Mouse (Mus musculus) kidney, adult 9 months (tissue): ENCODE measurements around the gene Tor4a.

ENCODE experiments used
- DNase-seq: peaks from one replicate; pipeline ENCODE4 v3.0.0; 2022

Tor4a gene

GRCm38 (mm10) chr2:25196172-25196954 lies at the start of gene Tor4a:
Gene Tor4a, minus strand, starts transcription at chr2:25196886.
- DNase-seq = peak; percentile 92

DNA sequence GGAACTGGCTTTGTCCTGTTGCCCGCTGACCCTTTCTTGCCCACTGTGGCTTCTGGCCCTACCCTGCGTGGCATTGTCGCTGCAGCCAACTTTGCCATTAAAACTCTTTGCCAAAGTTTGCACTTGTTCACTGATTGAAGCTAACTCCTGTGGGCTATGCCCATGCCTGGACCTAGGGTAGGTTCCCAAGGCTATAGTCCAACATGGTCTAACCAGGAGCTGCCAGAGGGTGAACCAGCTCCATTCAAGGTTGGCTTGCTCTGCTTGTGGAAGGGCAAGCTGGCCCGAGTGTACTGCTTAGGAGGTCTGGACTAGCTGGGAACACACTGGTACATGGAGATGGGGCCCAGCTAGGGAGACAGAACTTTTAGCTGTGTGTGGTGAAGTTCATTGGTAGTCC lies 47.5 kb upstream of the Tor4a start:
- DNase-seq = peak; percentile 52

- DNase-seq = no peak
These were observed 46.7 kb upstream of the Tor4a start for GRCm38 (mm10) chr2:25243342-25243741.

GRCm38 (mm10) chr2:25242101-25242506 lies 45.4 kb upstream of the Tor4a start, which contains the start of the genes Rnf208 and Cysrt1:
Gene Rnf208, plus strand, starts transcription at chr2:25242255.
Gene Cysrt1, minus strand, starts transcription at chr2:25242452.
- no peak for DNase-seq

GRCm38 (mm10) chr2:25241438-25241775 lies 44.7 kb upstream of the Tor4a start:
- DNase-seq = no peak

- DNase-seq = peak; percentile 90
These were observed 44.2 kb upstream of the Tor4a start for GRCm38 (mm10) chr2:25240723-25241437.

DNA sequence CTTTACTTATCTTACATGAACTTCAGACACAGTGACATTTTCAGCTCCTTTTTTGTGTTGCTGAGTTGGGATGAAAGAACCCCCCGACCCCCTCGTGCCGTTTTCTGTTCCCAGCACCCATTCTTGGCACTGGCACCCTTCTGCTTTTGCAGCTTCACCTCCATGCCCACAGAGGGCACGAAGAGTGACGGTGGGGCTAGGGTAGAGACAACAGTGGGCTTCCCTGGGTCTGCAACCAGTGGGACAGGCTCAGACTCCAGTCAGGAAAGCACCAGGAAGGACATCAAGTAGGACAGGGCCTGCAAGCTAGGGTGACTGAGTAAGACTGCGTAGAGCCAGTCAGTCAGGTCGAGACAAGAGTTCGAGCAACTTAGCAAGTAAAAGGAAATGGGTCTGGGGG lies 43.6 kb upstream of the Tor4a start:
- no peak for DNase-seq

GRCm38 (mm10) chr2:25239766-25240165 lies 43.1 kb upstream of the Tor4a start:
- DNase-seq = no peak

DNA sequence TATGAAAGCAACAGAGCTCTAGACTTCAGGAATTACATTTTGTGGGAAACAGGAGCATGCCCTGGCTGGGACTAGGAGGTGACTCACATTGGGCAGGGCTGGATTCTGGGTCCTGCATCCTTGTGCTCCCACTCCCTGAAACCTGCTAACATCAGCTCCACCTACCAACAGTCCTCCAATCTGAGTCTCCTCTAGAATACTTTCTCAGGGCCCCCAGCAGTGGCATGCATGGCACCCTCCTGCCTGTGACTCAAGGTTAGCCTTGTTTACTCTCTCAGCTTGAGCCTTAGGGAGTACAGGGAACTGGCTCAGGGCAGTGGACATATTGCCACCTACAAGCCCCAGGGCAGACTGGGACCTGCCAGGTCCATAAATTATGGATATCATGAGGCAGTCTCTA lies 41.4 kb upstream of the Tor4a start:
- DNase-seq = no peak

DNA sequence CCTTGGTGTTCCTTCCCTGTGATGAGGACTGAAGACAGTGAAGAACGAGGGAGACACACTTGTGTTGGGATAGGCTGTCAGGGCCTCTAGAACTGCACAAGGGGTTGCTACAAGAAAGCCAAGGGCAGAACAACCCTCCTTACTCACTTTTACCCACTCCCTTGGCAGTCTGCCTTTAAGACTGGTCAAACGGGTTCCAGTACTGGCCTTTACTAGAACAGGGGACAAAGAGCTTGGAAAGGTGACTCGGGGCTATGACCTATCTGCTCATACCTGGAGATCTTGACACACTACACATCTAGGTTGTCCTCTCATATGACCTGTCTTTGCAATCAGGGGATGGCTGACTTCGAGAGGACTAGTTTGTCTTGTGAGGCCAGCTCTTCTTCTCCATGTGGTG lies 40.8 kb upstream of the Tor4a start:
- DNase-seq = peak; percentile 78

GRCm38 (mm10) chr2:25236614-25237013 lies 39.9 kb upstream of the Tor4a start, which contains the start of gene Rnf224:
Gene Rnf224, minus strand, starts transcription at chr2:25236787.
- no peak for DNase-seq

- DNase-seq = peak; percentile 83
These were observed 38.0 kb upstream of the Tor4a start for GRCm38 (mm10) chr2:25234551-25235220.

DNA sequence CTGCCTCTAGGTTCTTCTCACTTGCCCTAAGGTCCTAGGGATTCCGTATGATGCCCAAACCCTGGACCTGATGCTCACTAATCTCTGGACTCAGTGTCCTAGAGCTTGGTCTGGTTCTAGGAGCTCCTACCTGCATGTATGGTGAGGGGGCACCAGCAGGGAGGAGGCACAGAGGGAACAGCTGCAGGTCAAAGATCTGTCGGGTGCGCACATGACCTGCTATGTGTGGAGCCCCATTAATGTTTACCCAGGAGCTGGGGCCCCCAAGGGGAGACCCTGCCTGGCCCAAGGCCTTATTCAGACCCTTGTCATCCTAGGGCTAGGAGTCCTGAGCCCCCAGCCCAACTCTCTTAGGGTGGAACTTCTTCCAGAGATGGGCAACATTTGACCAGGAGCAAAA lies 37.4 kb upstream of the Tor4a start, which contains the start of gene Slc34a3:
Gene Slc34a3, minus strand, starts transcription at position 315 of the 400 bp plus-strand sequence.
- DNase-seq = peak; percentile 66

- no peak for DNase-seq
These were observed 36.7 kb upstream of the Tor4a start for GRCm38 (mm10) chr2:25233421-25233820.

- DNase-seq = no peak
These were observed 34.4 kb upstream of the Tor4a start for GRCm38 (mm10) chr2:25231038-25231437.

GRCm38 (mm10) chr2:25230581-25230980 lies 33.9 kb upstream of the Tor4a start:
- DNase-seq = no peak

- no peak for DNase-seq
These were observed 32.9 kb upstream of the Tor4a start for GRCm38 (mm10) chr2:25229582-25229981.

DNA sequence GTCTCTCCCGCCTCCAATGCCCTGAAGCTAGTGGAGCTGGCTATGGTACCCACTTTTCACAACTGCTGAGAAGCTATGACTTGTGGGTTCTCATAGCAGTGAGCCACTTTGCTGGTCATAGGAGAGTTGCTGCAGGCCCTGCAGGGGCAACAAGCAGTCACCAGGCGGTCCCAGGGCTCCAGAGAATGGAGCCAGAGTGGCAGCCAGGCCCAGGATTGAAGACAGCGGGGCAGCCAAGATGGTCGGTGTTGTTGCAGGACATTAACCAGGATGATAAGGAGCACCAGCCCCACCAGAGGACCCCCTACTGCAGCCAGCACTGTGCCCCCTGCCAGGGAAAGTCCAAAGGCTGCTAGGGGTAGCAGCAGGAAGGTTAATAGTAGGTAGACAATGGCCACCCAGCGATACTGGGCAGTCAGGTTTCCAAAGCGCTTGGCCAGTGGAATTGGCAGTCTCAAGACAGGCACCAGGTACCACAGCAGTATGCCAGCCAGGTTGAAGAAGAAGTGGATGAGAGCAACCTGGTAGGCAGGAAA lies 32.4 kb upstream of the Tor4a start:
- no peak for DNase-seq

DNA sequence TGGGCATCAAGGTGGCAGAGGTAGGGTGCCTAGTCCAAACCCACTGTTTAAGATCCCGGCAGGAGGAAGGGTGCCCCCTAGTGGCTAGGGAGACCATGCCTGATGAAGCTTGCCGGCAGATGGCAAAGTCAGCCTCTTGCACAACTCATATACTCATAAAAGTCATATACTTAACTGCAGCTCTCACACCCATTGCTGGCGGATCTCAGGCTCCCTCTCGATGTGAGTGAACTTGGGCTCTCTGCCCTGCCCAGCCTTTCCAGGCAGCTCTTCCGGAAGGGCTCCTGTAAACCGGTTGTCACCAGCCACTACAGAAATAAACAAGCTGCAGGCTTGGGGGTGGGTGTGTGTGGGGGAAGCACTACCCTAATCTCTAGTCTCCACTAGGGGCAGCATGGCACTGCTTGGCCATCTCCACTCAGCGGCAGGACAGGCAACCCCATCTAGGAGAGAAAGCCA lies 31.8 kb upstream of the Tor4a start:
- DNase-seq = peak; percentile 96

DNA sequence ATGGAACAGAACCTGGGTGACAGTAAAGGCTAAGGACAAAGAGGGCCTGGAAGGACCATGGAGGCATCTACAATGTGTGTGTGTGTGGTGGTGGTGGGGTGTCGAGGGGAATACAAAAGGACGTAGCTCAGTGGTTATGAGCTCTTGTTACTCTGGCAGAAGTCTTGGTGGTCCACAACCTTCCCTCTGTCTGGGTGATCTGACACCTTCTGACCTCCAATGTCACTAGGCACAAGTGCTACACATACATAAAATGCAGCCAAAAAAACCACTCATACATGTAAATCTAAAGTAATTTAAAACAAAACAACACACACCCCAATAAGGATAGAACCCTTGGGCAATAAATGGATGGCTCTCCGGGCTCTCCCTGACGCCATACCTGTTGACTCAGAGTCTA lies 30.7 kb upstream of the Tor4a start:
- peak; percentile 20 for DNase-seq

DNA sequence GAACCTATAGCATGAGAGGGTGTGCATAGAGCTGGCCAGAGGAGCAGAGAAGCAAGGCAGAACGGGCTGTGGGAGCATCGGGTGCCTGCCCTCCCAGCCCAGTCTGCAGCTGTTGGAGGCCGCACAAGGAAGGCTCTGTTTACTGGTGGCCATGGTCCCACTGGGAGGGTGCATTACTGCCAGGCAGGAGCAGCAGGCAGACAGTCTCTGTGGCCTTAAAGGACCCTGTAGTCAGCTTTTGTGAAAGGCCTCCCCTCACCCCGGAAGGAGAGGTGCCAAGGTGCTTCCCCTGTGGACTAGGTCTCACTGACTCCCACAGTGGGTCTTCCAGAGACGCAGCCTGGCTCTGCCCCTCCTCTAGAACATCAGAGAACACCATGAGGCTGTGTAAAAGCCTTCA lies 30.2 kb upstream of the Tor4a start:
- DNase-seq = peak; percentile 28

- DNase-seq = peak; percentile 37
These were observed 29.2 kb upstream of the Tor4a start for GRCm38 (mm10) chr2:25225811-25226379.
